Mouse (Mus musculus) brown adipose tissue, adult 24 weeks (tissue): ENCODE results near the gene Snrnp35. TPM values are rescaled to one million over a fixed set of nuclear protein-coding genes. Genes with fewer than 3 reads are reported as not detected.
"Not testable (repeated sequence)": the region's sequence is repeated elsewhere in the genome, so short reads cannot be mapped to it uniquely, and the experiment has no call there.

ENCODE experiments used
- H3K27ac ChIP-seq: fragments of 200-500 bp; replicated peaks from 2 replicates; pipeline ENCODE4 v1.5.1; 2012; ENCODE audit warnings: low read depth, mild to moderate bottlenecking, low read length
- H3K4me1 ChIP-seq: fragments of 200-500 bp; 2 replicates; pipeline ENCODE4 v1.6.1; 2012; ENCODE audit warnings: low read length, mixed read lengths; ENCODE audit not compliant: control insufficient read depth, insufficient read depth, insufficient read length
- H3K4me3 ChIP-seq: fragments of 200-500 bp; 2 replicates; pipeline ENCODE4 v1.5.1; 2012; ENCODE audit warnings: low read depth, mild to moderate bottlenecking, low read length, moderate library complexity; ENCODE audit not compliant: insufficient read depth
- polyA plus RNA-seq: library from polyadenylated mRNA; stranded (reverse); fragments of >200 nt; gene quantifications from 2 replicates; pipeline ENCODE4 v1.2.4, GENCODE M21; 2012; ENCODE audit not compliant: missing spikeins, insufficient read depth, insufficient read length

Snrnp35 gene
- polyA plus RNA-seq, 1 experiment: 12.4 TPM

- Histone ChIP-seq H3K4me1 (peaks cover 5% of the 10 kb centered on the region; the same call in 1 of the 2 replicates), H3K4me3 (no peak overlapping the region), H3K27ac (no peak overlapping the region)
These were observed 30.3 kb upstream of the Snrnp35 start for GRCm38 (mm10) chr5:124452494-124453228.

- Histone ChIP-seq H3K27ac (no peak overlapping the region), H3K4me1 (peaks cover 5% of the 10 kb centered on the region; the same call in 1 of the 2 replicates), H3K4me3 (no peak overlapping the region)
These were observed 29.4 kb upstream of the Snrnp35 start for GRCm38 (mm10) chr5:124453339-124454081.

- no peak overlapping the region for H3K4me3 ChIP-seq
- H3K4me1 ChIP-seq: peaks cover 5% of the 10 kb centered on the region; the same call in 1 of the 2 replicates
- H3K27ac ChIP-seq: no peak overlapping the region
These were observed 28.9 kb upstream of the Snrnp35 start for GRCm38 (mm10) chr5:124454082-124454419.

- Histone ChIP-seq H3K27ac (no peak overlapping the region), H3K4me3 (no peak overlapping the region), H3K4me1 (peaks cover 5% of the 10 kb centered on the region; the same call in 1 of the 2 replicates)
These were observed 26.2 kb upstream of the Snrnp35 start for GRCm38 (mm10) chr5:124456762-124457161.

GRCm38 (mm10) chr5:124460922-124461321 is 22.0 kb upstream of the Snrnp35 start:
- H3K27ac ChIP-seq, H3K4me1 ChIP-seq, H3K4me3 ChIP-seq: not testable (repeated sequence)

- Histone ChIP-seq H3K4me1 (no peaks in the 10 kb centered on the region), H3K4me3 (no peak overlapping the region), H3K27ac (no peak overlapping the region)
These were observed 20.5 kb upstream of the Snrnp35 start for GRCm38 (mm10) chr5:124462297-124463025.

- H3K4me3 ChIP-seq: no peak overlapping the region
- H3K27ac ChIP-seq: no peak overlapping the region
These were observed 19.5 kb upstream of the Snrnp35 start for GRCm38 (mm10) chr5:124463462-124463861.

GRCm38 (mm10) chr5:124464905-124465304 is 18.0 kb upstream of the Snrnp35 start:
- Histone ChIP-seq H3K4me3 (no peak overlapping the region), H3K27ac (peak overlapping the region; percentile 63), H3K4me1 (no peaks in the 10 kb centered on the region)

More at GRCm38 (mm10) chr5:124463462-124463861, 19.5 kb upstream of the Snrnp35 start:
- no peaks in the 10 kb centered on the region for H3K4me1 ChIP-seq

- Histone ChIP-seq H3K4me1 (peaks cover 3% of the 10 kb centered on the region; the same call in 1 of the 2 replicates), H3K27ac (peak overlapping the region; percentile 54), H3K4me3 (no peak overlapping the region)
These were observed 15.2 kb upstream of the Snrnp35 start for GRCm38 (mm10) chr5:124467766-124468165.

- no peak overlapping the region for H3K27ac ChIP-seq
- peaks cover 3% of the 10 kb centered on the region; the same call in 1 of the 2 replicates for H3K4me1 ChIP-seq
- H3K4me3 ChIP-seq: no peak overlapping the region
These were observed 14.6 kb upstream of the Snrnp35 start for GRCm38 (mm10) chr5:124468365-124468764.

GRCm38 (mm10) chr5:124469486-124469885 is 13.4 kb upstream of the Snrnp35 start:
- H3K27ac ChIP-seq: no peak overlapping the region
- peaks cover 3% of the 10 kb centered on the region; the same call in 1 of the 2 replicates for H3K4me1 ChIP-seq
- H3K4me3 ChIP-seq: no peak overlapping the region

- H3K4me3 ChIP-seq: no peak overlapping the region
- peaks cover 5% of the 10 kb centered on the region for H3K4me1 ChIP-seq
- no peak overlapping the region for H3K27ac ChIP-seq
These were observed 12.3 kb upstream of the Snrnp35 start for GRCm38 (mm10) chr5:124470591-124471171.

- Histone ChIP-seq H3K4me3 (no peak overlapping the region), H3K27ac (peak overlapping the region; percentile 42), H3K4me1 (peaks cover 3% of the 10 kb centered on the region; the same call in 1 of the 2 replicates)
These were observed 4.1 kb upstream of the Snrnp35 start for GRCm38 (mm10) chr5:124478873-124479204.

GRCm38 (mm10) chr5:124480119-124480518 is 2.8 kb upstream of the Snrnp35 start:
- Histone ChIP-seq H3K4me1 (peaks cover 3% of the 10 kb centered on the region; the same call in 1 of the 2 replicates), H3K4me3 (no peak overlapping the region), H3K27ac (peak overlapping the region; percentile 55)

GRCm38 (mm10) chr5:124481714-124482113 is 1.2 kb upstream of the Snrnp35 start:
- H3K27ac ChIP-seq: no peak overlapping the region

More at GRCm38 (mm10) chr5:124481714-124482113, 1.2 kb upstream of the Snrnp35 start:
- no peaks in the 10 kb centered on the region; the same call in 1 of the 2 replicates for H3K4me1 ChIP-seq
- H3K4me3 ChIP-seq: no peak overlapping the region
